Mouse (Mus musculus): ENCODE measurements around the gene Edem2. TPM values are rescaled to one million over a fixed set of nuclear protein-coding genes. Genes with fewer than 3 reads are reported as not detected.

Edem2 gene
- 51.9 TPM for polyA plus RNA-seq (2014; fragmentation: Illumina TruSeq; extraction: RNeasy Lipid Tissue Mini Kit (QIAGEN cat#74804); ENCODE audit: low read depth, low replicate concordance)

GRCm38 (mm10) chr2:155729158-155729645 lies at the start of gene Edem2:
Edem2 (minus strand) TSS chr2:155729475.

GRCm38 (mm10) chr2:155774927-155775684 lies 45.8 kb upstream of the Edem2 start, which contains the start of gene Mmp24:
Mmp24 (plus strand) TSS chr2:155775342.

GRCm38 (mm10) chr2:155751014-155751786 lies 21.9 kb upstream of the Edem2 start, which contains the start of gene Procr:
Procr (plus strand) TSS chr2:155751117.

GRCm38 (mm10) chr2:155735766-155736165 lies 6.5 kb upstream of the Edem2 start, which contains the start of gene Gm17581:
Gm17581 (minus strand) TSS chr2:155735866.

GRCm38 (mm10) chr2:155691723-155692493 lies 37.4 kb downstream of the Edem2 start, which contains the start of gene Trpc4ap:
Trpc4ap (minus strand) TSS chr2:155692384.

Other genes starting within 250 kb of the Edem2 start
- 31.1 TPM for gene Acss2, start 211.5 kb downstream of the Edem2 start, polyA plus RNA-seq (2014; fragmentation: Illumina TruSeq; extraction: RNeasy Lipid Tissue Mini Kit (QIAGEN cat#74804); ENCODE audit: low read depth, low replicate concordance)
- 34.8 TPM for gene Ggt7, start 211.2 kb downstream of the Edem2 start, polyA plus RNA-seq (2014; fragmentation: Illumina TruSeq; extraction: RNeasy Lipid Tissue Mini Kit (QIAGEN cat#74804); ENCODE audit: low read depth, low replicate concordance)
- gene Gss, start 136.7 kb downstream of the Edem2 start, polyA plus RNA-seq (2014; fragmentation: Illumina TruSeq; extraction: RNeasy Lipid Tissue Mini Kit (QIAGEN cat#74804); ENCODE audit: low read depth, low replicate concordance), result 19.2 TPM
- gene Myh7b, start 118.3 kb downstream of the Edem2 start, polyA plus RNA-seq (2014; fragmentation: Illumina TruSeq; extraction: RNeasy Lipid Tissue Mini Kit (QIAGEN cat#74804); ENCODE audit: low read depth, low replicate concordance), result 0.06 TPM
- gene Trpc4ap, start 37.1 kb downstream of the Edem2 start, polyA plus RNA-seq (2014; fragmentation: Illumina TruSeq; extraction: RNeasy Lipid Tissue Mini Kit (QIAGEN cat#74804); ENCODE audit: low read depth, low replicate concordance), result 91.8 TPM
- not detected for gene Gm17581, start 6.4 kb upstream of the Edem2 start, polyA plus RNA-seq (2014; fragmentation: Illumina TruSeq; extraction: RNeasy Lipid Tissue Mini Kit (QIAGEN cat#74804); ENCODE audit: low read depth, low replicate concordance)
- gene Procr, start 21.6 kb upstream of the Edem2 start, polyA plus RNA-seq (2014; fragmentation: Illumina TruSeq; extraction: RNeasy Lipid Tissue Mini Kit (QIAGEN cat#74804); ENCODE audit: low read depth, low replicate concordance), result 10.4 TPM
- 0.06 TPM for gene Mmp24, start 45.9 kb upstream of the Edem2 start, polyA plus RNA-seq (2014; fragmentation: Illumina TruSeq; extraction: RNeasy Lipid Tissue Mini Kit (QIAGEN cat#74804); ENCODE audit: low read depth, low replicate concordance)
- gene BC029722, start 90.0 kb upstream of the Edem2 start, polyA plus RNA-seq (2014; fragmentation: Illumina TruSeq; extraction: RNeasy Lipid Tissue Mini Kit (QIAGEN cat#74804); ENCODE audit: low read depth, low replicate concordance), result 52.0 TPM
- gene Eif6, start 97.5 kb upstream of the Edem2 start, polyA plus RNA-seq (2014; fragmentation: Illumina TruSeq; extraction: RNeasy Lipid Tissue Mini Kit (QIAGEN cat#74804); ENCODE audit: low read depth, low replicate concordance), result 57.7 TPM
- not detected for gene Fam83c, start 105.4 kb upstream of the Edem2 start, polyA plus RNA-seq (2014; fragmentation: Illumina TruSeq; extraction: RNeasy Lipid Tissue Mini Kit (QIAGEN cat#74804); ENCODE audit: low read depth, low replicate concordance)
- 50.0 TPM for gene Uqcc1, start 200.8 kb upstream of the Edem2 start, polyA plus RNA-seq (2014; fragmentation: Illumina TruSeq; extraction: RNeasy Lipid Tissue Mini Kit (QIAGEN cat#74804); ENCODE audit: low read depth, low replicate concordance)
- gene Gm15557, start 211.3 kb upstream of the Edem2 start, polyA plus RNA-seq (2014; fragmentation: Illumina TruSeq; extraction: RNeasy Lipid Tissue Mini Kit (QIAGEN cat#74804); ENCODE audit: low read depth, low replicate concordance), result not detected
- gene Gdf5, start 215.9 kb upstream of the Edem2 start, polyA plus RNA-seq (2014; fragmentation: Illumina TruSeq; extraction: RNeasy Lipid Tissue Mini Kit (QIAGEN cat#74804); ENCODE audit: low read depth, low replicate concordance), result 0.42 TPM
- 26.5 TPM for gene Cep250, start 227.0 kb upstream of the Edem2 start, polyA plus RNA-seq (2014; fragmentation: Illumina TruSeq; extraction: RNeasy Lipid Tissue Mini Kit (QIAGEN cat#74804); ENCODE audit: low read depth, low replicate concordance)